Mouse (Mus musculus): ENCODE data around the gene Sypl2.
"Not testable (repeated sequence)": the region's sequence is repeated elsewhere in the genome, so short reads cannot be mapped to it uniquely, and the experiment has no call there.

Gene Sypl2

DNA sequence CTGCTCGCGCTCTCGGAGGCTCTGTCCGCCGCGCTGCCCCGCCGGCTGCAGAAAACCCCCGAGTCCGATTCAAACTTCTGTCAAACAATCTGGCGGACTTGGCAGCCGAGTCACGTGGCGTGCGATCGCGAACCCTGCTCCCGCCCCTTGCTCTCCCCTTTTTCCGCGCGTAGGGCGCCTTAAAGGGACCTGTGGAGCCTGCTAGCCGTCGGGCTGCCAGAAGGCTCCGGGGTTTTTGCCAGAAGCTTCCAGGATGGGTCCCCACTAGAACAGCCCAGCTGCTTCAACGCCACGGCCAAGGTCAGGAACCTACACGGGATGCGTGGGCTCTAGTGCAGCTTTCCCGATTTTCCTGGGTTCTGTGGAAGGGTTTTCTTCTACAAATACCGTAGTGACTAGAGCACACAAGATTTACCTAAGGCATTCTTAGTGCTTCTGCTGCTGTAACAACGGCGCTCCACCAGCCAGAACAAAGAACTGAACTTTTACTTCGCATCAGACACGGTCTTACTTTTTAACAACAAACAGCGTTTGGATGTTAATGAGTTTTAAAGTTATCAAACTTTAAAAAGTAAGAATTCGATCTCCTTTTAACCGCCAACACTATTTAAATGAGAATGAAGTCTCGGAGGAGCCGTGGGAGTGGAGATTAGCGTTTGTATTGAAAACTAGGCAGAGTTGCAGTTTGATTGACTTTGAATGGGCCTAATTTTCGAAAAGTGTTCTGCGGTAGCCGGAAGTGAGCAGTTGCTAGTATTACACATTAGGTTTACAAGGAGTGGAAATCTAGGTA lies at the start of gene Sypl2:
Sypl2 (minus strand) TSS at position 91 of the 793 bp plus-strand sequence.
- peak; percentile 60 to 65 for DNase-seq (ENCODE audit: low spot score in 2 of 2)

DNA sequence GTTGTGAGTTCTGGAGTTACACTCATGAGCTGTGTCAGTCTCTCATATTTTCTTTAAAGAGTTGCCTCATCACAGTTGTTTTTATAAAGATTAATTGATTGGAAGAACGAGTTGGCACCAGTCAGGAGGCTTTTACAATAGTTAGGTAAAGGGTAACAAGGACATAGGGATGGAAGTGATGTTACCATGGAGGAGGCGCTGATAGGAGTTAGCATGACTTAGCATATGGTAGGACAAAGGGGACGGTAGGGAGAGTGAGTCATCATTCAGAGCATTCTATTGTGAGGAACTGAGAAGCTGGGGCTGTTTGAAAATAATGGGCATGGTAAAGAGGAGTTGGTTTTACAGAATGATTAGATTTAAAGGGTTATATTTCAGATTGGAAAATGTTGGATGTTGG lies 32.9 kb upstream of the Sypl2 start:
- DNase-seq (ENCODE audit: low spot score in 2 of 2): no peak

DNA sequence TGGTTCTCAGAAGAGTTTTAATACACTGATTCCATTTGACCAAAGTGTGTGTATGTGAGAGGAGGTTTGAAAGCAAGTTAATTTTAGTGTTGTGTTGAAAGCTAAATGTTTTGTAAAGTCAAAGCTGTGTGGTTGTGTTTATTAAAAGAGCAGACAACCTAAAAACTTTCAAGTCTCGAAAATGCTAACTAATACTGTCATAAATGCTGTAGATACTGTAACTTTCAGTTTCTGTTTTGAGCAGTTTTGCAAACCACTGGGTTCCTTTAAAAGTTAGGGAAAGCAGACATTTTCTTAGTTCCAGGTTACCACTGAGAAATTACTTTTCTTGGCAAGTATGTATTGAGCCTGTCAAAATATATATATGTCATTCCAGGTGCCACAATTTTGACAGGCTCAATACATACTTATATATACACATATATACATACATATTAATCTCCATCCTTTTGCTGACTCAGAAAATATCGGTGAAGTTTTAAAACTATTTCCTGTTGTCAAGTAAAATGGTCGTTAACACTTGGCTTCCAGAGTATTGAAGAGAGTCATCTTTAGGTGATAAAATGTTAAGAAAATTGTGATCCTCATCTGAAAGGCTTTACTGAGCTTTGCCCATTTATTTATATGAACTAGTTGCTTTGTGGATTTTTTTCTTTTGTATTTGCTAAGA lies 31.5 kb upstream of the Sypl2 start:
- no peak for DNase-seq (ENCODE audit: low spot score in 2 of 2)

DNA sequence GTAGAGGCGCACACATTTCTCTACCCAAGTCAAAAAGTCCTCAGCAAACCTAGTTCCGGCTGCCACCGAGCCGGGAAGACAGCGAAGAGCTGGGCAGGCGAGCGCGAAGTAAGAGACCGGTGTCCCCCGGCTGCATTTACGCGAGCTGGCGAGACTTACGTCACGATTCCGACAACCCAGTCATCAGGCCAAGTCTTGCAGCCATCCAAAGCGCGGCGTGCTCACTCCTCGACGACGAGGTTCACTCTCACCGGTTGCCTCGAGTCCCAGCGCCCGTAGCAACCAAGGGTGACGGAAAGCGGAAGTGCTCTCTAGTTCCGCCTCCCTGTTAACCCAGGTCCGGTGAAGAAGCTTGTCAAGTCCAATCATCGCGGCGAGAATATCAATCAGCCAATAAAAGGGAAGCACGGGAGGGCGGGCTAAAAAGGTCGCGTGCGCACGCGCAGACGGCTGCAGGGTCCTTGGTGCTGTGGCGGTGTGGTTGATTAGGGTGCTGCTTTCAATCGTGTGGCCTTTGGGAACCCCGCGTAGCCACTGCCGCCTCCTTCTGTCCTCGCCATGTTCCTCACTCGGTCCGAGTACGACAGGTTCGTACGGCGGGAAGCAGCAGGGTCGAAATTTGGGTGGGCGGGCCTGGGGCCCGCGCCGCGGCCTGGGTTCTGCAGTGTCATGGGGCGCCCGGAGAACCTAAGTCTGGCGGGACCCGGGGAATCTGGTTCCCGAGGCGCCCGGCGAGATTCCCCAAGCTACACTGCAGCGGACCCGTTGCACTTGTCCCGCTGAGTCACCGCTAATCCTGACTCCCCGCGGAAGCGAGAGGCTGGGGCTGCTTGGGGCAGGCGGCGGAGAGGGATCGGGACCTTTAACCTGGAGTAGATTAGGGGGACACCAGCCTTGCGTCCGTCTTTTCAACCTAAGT lies 30.5 kb upstream of the Sypl2 start, which contains the start of gene Psma5:
Psma5 (plus strand) TSS at position 208 of the 919 bp plus-strand sequence.
- peak; percentile 98 for DNase-seq (ENCODE audit: low spot score in 2 of 2)

DNA sequence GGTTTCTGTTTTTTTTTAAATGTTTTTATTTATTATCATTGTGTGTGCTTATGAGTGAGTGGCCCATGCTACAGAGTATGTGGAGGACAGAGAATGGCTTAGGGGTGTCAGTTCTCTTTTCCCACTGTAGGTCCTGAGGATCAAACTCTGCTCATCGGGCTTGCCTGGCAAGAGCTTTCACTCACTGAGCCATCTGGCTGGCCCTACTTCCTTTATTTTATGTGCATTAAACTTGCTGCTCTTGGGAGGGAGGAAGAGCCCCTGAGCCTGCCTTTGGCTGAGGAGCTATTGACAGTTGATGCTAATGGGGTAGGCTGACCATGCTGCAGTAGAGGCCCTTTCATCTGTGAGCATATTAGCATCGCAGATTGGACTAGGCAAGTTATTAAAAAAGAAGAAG lies 20.4 kb upstream of the Sypl2 start:
- DNase-seq (ENCODE audit: low spot score in 2 of 2): no peak

DNA sequence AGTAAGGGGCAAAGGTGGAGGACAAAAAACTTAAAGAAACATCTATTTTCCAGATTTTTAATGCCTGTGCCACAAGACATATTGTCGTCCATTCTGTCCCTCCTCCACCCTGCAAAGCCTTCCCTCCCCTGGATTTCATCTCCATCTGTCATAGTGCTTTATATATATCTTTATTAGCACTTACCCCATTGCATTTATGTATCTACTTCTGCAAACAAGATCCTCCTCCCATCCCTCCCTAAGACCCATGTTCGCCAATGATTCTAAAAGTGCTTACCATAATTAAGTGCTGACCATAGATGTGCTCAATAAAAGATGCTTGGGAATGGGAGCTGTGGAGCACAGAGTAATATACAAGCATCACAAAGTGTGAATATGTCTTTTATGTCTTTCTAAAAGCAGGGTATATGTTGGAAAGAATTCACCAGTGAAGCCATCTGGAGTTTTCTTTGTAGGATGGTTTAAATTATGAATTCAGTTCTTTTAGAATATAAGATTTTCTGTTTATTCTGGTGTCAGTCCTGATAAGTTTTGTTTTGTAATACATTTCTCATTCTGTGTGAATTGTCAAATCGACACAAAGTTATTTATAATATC lies 14.9 kb upstream of the Sypl2 start:
- DNase-seq (ENCODE audit: low spot score in 2 of 2): no peak

DNA sequence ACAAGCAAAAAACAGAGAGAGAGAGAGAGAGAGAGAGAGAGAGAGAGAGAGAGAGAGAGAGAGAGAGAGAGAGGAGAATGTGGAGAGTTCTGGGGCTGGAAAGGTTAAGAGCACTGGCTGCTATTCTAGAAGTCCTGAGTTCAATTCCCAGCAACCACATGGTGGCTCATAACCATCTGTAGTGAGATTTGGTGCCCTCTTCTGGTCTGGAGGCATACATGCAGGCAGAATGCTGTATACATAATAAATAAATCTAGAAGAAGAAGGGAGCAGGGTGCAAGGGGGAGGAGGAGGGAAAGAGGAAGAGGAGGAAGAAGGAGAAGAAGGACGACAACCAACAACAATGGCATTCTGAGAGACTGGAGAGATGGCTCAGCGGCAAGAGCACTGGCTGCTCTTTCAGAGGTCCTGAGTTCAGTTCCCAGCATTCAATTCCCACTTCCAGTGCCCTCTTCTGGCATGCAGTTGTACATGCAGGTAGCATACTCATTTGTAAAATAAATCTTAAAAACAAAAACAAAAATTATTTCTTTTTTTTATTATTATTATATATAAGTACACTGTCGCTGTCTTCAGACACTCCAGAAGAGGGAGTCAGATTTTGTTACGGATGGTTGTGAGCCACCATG lies 11.1 kb upstream of the Sypl2 start:
- DNase-seq (ENCODE audit: low spot score in 2 of 2): not testable (repeated sequence)

DNA sequence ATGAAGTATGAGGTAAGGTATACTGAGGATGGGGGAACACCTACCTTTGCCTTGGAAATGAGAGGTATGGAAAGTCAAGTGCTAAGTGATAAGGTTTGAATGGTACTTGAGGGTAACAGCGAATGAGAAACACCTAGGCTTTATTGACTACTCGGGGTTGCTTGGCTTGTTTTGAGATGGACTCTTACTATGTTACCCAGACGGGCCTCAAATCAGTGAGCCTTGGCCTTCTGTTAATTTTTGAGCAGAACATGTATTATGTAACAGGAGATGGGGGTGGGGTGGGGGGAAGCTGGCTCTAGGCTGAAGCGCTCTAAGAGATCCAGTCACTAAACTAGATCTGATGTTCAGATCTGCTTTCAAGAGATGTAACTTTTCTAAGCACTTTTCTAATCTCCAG lies 5.2 kb upstream of the Sypl2 start:
- no peak for DNase-seq (ENCODE audit: low spot score in 2 of 2)

DNA sequence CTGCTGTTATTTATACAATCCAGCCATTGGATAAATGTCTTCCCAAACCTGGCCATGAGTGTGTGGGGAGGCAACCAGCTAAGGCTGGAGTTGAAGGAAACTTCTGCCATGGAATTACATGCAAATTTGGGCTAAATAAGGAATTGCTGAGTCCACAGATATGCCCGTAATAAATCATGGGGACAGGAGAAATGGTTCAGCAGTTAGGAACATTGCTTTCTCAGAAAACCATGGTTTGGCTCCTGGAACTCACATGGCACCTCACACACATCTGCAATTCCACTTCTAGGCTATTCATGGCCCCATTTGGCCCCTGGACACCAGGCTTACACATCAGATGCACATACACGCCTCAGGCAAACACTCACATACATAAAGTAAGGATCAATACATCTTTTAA lies 1.1 kb upstream of the Sypl2 start:
- DNase-seq (ENCODE audit: low spot score in 2 of 2): no peak

DNA sequence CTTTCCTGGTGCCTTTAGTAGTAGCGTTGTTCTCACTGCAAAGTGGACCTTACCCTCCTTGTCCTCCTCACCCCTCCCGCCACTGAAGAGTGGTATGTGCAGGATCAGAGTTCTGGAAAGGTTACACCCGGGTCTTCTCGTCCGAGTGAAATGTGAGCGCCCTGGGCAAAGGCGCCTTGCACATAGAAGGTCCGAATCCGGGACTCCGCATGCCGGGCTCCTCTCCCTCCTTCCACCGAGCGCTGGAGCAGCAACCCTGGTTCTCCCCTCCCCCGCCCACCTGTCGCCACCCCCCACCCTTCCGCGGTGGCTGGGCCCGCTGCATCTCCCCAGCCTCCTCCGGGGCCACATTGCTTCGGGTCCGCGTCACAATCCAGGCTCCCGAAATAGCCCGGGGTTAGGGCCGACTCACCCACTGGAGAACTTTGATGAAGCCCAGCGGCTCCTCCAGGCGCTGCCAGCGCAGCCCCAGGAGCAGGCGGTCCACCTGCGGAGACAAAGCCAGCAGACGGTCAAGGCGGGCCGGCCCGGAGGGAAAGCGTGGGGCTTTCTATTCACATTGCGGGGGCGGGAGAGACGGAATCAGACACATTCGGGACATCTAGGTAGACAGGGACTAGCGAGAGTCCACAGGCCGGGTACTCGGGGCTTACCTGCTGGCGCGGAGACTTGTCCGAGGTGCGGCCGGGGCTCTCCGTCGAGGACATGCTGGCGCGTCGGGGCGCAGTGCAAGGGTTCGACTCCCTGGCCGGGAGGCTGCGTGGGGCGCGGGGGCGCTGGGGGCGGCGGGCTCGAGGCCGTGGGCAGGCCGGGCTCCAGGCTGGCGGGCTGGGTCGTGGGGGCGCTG lies 514 bp downstream of the Sypl2 start:
- peak in 1 of 2 experiments; percentile 27 for DNase-seq (ENCODE audit: low spot score in 2 of 2)

DNA sequence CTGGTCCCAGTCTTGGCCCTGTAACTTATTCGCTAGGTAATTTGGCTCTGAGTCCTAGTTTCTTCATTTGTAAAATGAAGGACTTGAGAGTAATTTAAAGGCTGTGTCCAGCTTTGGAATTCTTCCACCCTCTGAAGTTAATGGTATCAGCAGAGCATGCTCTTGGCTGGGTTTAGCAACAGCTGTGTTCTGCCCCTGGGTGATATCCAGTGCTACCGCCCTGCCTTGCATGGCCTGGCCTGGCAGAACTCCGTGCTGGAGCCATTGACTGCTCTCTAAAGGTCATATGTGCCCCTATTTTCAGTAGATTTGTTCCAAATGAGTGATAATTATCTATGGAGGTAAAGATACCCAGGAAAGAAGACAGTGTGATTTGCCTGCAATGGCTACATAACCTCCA lies 5.8 kb downstream of the Sypl2 start:
- no peak for DNase-seq (ENCODE audit: low spot score in 2 of 2)

DNA sequence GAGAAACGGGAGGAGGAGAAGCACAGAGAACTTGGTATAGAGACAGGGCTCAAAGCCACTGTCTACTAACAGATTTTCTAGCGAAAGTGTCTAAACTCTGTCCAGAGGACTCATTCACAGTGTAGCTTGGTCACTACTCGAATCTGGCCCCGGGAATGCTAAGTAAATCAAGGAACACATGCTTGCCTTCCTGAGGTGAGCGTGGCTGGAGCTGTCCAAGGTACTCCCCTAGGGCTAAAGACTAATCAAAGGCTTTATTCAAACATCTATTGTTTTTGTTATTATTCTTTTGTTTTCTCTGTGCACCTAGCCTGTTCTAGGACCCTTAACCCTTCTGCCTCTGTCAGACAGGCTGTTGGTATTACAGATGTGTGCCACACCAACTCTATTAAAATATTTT lies 11.7 kb downstream of the Sypl2 start:
- DNase-seq (ENCODE audit: low spot score in 2 of 2): no peak

DNA sequence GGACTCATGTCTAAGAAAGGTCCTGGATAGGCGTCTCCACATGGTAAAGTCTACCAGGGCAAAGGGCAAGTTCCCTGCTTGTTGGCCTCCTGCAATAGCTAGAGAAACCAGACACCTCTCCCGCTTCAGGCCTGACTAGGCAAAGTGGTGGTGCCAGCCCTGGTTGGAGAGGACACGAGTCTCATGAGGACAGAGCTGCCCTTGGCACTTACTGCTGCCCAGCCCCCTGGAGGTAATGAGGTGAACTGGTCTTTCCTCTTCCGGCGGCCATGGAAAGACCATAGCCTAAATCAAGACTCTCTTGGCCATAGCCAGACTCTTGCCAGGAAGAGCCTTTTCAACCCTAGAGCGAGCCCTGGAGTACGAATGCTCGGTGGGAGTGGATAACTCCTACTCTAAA lies 14.0 kb downstream of the Sypl2 start:
- peak in 1 of 2 experiments; percentile 52 for DNase-seq (ENCODE audit: low spot score in 2 of 2)

DNA sequence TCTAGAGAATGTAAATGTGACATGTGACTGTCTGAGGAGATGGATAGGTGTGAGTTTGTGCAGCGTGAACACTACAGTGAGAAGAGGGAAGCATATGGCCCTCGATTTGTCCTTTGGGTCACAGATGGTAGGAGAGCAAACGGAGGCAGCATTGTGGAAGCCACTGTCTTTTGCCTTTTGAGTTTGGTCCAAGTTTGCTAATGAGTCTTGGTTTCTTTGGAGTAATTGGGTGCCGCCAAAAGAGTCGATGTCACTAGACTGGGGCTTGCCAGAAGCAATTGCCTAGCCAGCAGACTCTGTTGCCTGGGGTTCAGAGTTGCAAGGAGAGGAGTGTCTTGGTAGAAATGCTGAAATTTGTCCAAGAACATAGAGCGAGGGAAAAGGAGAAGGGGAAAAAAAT lies 14.6 kb downstream of the Sypl2 start:
- peak in 1 of 2 experiments; percentile 64 for DNase-seq (ENCODE audit: low spot score in 2 of 2)

DNA sequence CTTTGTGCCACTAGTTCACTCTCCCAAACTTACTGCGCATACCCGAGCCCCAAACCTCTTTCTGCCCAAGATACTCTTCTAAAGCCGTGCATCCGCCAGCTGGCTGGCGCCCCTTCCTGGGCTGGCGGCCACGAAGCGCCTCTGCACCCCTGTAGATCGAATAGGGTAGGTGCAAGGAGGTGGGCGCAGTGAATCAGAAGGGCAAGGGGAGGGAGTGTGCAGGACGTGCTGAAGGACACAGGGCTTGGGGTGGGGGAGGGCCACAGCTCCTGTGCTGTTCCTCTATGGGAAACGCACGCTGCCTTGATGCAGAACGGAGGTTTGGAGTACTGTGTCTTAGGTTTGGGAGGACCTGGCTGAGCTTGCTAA lies 15.7 kb downstream of the Sypl2 start, which contains the start of gene Atxn7l2:
Atxn7l2 (minus strand) TSS at position 164 of the 369 bp plus-strand sequence.
- DNase-seq (ENCODE audit: low spot score in 2 of 2): peak in 1 of 2 experiments; percentile 84

DNA sequence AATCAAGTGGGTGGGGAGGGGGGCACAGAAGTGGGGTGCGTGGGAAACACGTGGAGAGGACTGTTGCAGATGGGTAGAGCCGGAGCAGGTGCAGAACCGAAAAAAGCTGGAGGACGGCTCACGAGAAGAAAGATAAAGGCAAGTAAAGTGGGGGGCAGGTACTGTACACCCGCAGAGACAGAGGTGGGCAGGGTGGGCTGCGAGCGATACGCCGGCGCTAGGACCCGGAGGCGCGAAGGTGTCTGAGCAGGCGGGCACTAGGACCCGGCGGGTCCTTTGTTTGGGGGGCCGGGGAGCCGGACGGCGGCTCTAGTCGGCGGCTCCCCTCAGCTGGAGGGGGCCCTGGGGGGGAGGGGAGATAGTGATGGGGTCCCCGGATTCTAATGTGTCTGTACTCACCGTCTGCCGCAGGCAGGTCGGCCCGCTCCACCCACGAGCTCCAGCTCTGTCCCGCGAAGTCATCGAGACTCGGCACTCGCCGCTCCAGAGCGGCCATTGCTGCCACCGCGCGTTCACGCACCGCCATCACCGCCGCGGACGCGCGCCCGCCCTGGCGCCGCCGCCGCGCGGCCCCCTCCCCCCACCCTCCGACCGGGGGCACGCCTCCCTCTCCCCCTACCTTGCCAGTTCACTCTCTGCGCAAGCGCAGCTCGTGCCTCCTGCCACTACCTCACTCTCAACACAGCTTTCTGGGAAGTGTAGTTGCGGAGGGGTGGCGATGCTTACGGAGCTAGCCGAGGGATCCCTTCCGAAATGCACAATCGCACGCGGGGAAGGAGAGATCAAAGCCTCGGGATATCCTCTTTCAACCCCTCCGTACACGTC lies 16.3 kb downstream of the Sypl2 start:
- peak; percentile 97 for DNase-seq (ENCODE audit: low spot score in 2 of 2)

DNA sequence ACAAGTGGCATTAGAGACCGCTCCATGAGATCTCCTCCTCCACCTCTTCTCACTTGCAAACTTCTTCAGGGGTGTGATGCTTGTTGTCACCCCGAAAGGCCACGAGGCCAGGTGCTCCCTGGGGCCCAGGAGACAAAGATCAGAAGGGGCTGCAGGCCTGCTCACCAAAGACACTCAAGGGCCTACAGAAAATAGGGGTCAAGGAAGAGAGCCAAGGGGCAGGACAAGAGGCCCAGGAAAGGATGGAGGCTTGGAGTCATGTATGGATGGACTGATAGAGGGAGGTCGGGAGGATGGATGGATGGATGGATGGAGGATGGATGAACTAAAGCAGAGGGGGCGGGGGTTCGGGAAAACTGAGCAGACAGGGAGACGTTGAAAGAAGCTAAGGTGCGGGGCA lies 16.9 kb downstream of the Sypl2 start:
- peak in 1 of 2 experiments; percentile 54 for DNase-seq (ENCODE audit: low spot score in 2 of 2)

DNA sequence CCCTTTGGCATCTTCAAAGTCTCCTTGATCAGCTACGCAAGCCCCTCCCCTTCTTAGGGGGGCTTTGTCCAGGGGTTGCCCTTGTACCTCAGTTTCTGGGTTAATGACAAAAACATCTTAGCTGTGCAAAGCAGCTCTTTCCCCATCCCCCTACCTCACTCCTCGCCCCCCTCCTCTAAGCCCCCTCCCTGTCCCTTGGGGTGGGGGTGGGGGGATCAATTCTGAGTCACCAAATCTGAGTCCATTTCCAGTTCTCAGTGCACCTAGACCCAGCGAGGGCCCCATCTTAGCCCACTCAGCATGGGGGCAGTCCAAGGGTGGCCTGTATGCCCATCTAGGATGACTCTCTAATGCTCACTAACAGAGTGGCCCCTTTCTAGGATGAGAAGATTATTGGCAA lies 17.4 kb downstream of the Sypl2 start:
- no peak for DNase-seq (ENCODE audit: low spot score in 2 of 2)

DNA sequence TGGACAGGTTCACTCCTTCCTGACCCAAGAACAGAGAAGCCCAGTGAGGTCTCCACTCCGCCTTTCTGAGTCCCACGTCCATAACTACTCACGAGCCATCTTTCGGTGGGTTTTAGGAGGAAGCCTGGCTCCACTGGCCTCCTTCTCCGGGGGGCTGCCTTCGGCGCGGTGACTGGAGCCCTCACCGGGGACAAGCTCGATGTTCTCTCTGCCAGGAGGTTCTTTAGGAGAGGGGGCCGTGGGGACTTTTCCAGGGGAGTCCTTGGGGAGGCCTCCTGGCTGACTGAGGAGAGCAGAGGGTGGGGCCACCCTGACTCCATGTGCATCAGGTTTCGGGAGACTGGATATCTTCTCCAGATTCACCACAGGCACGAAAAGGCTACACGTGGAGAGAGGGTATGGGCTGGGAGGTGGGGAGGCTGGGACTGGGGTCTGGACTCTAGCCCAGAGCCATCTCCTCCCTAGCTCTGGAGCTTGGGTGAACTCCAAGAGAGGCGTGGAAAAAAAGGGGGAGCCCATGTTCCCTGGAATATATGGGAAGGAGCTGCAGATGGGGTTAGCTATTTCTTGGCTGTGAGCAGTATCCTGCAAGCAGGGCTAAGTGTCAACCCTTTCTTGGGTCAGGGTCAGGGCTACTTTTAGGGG lies 19.6 kb downstream of the Sypl2 start:
- DNase-seq (ENCODE audit: low spot score in 2 of 2): peak in 1 of 2 experiments; percentile 57
